Mouse (Mus musculus) midbrain, postnatal 0 days (tissue): ENCODE data around the gene Ctcfl. TPM values are rescaled to one million over a fixed set of nuclear protein-coding genes. Genes with fewer than 3 reads are reported as not detected.

Source experiments
- ATAC-seq: fragments of 200-750 bp; cut with Nextera tagmentation; 2 replicates; pipeline ENCODE4 v1.8.0; 2017; ENCODE audit warnings: moderate number of reproducible peaks, mild to moderate bottlenecking, moderate TSS enrichment, moderate library complexity; ENCODE audit not compliant: low FRiP score
- DNase-seq: peaks from one replicate; pipeline ENCODE4 v3.0.0-alpha.2; 2015; ENCODE audit warnings: low spot score
- H3K27ac ChIP-seq: fragments of 300-500 bp; sonication (generic); 2 replicates; pipeline ENCODE4 v1.5.1; 2014; ENCODE audit warnings: low read depth, mild to moderate bottlenecking, low read length, mixed read lengths
- H3K27me3 ChIP-seq: fragments of 300-500 bp; sonication (generic); 2 replicates; pipeline ENCODE4 v1.6.1; 2014; ENCODE audit warnings: low read length, control low read depth, mixed read lengths; ENCODE audit not compliant: insufficient read depth
- H3K36me3 ChIP-seq: fragments of 300-500 bp; sonication (generic); 2 replicates; pipeline ENCODE4 v1.6.1; 2014; ENCODE audit warnings: low read length, control low read depth, mixed read lengths; ENCODE audit not compliant: insufficient read depth
- H3K4me1 ChIP-seq: fragments of 300-500 bp; sonication (generic); 2 replicates; pipeline ENCODE4 v1.6.1; 2014; ENCODE audit warnings: mild to moderate bottlenecking, control low read depth, antibody characterized with exemption, low read length, mixed read lengths; ENCODE audit not compliant: insufficient read depth
- H3K4me2 ChIP-seq: fragments of 300-500 bp; sonication (generic); 2 replicates; pipeline ENCODE4 v1.6.1; 2014; ENCODE audit warnings: low read depth, mild to moderate bottlenecking, low read length, mixed read lengths; ENCODE audit not compliant: poor library complexity, severe bottlenecking
- H3K4me3 ChIP-seq: fragments of 300-500 bp; sonication (generic); 2 replicates; pipeline ENCODE4 v1.5.1; 2014; ENCODE audit warnings: low read depth, mild to moderate bottlenecking, low read length, moderate library complexity
- H3K9ac ChIP-seq: fragments of 300-500 bp; sonication (generic); replicated peaks from 2 replicates; pipeline ENCODE4 v1.6.1; 2014; ENCODE audit warnings: mild to moderate bottlenecking, low read length, moderate library complexity, mixed read lengths; ENCODE audit not compliant: poor library complexity, severe bottlenecking
- H3K9me3 ChIP-seq: fragments of 300-500 bp; sonication (generic); 2 replicates; pipeline ENCODE4 v1.6.1; 2016; ENCODE audit warnings: low read length, control low read depth
- CTCF ChIP-seq: IDR thresholded peaks from 2 replicates; pipeline ENCODE4 v1.5.1; 2016; ENCODE audit warnings: antibody characterized with exemption, mild to moderate bottlenecking
- WGBS: fragments of 180-500 bp; shearing (Covaris S2); extraction: QIAGEN DNeasy Blood & Tissue Kit; methylation state at CpG from one replicate; pipeline ENCODE4 v1.1.7; 2014; 5-methylcytosine and 5-hydroxymethylcytosine counted together
- polyA plus RNA-seq: library from polyadenylated mRNA; unstranded; fragments of >200 nt; fragmentation: Nextera tagmentation; extraction: Ambion mirVana; gene quantifications from 2 replicates; pipeline ENCODE4 v1.2.1, GENCODE M21; 2015
- total RNA-seq: library from RNA; depleted of rRNA; stranded (reverse); fragments of >200 nt; gene quantifications from 2 replicates; pipeline ENCODE4 v1.2.3, GENCODE M21; 2014

Gene Ctcfl
- total and polyA plus RNA-seq, 2 experiments from 2014 or later, result not detected

- no peak overlapping the region for H3K4me3 ChIP-seq
- H3K9ac ChIP-seq, result no peak overlapping the region
- no peak overlapping the region for H3K27ac ChIP-seq
- no peaks in the 10 kb centered on the region for H3K36me3 ChIP-seq
- no peak for TF ChIP-seq CTCF
- no peaks in the 10 kb centered on the region for H3K4me1 ChIP-seq
- no peaks in the 10 kb centered on the region for H3K27me3 ChIP-seq
- no peak overlapping the region for H3K4me2 ChIP-seq
- whole genome bisulfite sequencing, result 90% methylated on average over 7 of the region's 7 CpGs
- ATAC-seq (no peak), DNase-seq (no peak)
- H3K9me3 ChIP-seq, result no peaks in the 10 kb centered on the region
Observed at GRCm38 (mm10) chr2:173072948-173073347, 46.4 kb downstream of the Ctcfl start.

DNA sequence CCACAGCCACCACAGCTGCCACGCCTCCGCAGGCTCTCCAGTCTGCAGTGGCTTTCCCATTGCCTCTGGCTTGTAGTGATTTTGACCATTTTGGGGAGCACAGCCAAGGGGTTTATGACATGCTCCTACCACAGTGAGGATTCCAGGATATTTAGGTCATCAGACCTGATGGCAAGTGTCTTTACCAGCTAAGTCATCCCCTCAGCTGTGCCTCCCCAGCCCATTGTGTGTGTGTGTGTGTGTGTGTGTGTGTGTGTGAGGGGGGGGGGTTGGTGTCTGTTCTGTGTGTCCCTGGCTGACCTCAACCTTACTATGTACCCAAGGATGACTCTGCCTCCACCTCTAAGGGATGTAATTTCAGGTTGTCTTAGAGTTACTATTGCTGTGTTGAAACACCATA lies 54.5 kb downstream of the Ctcfl start:
- H3K36me3 ChIP-seq, result no peaks in the 10 kb centered on the region
- DNase-seq (no peak), ATAC-seq (no peak)
- H3K4me3 ChIP-seq, result no peak overlapping the region
- no peaks in the 10 kb centered on the region for H3K4me1 ChIP-seq
- WGBS, result 90% methylated on average over 2 of the region's 2 CpGs
- H3K4me2 ChIP-seq, result no peak overlapping the region
- no peak overlapping the region for H3K9ac ChIP-seq
- TF ChIP-seq CTCF, result no peak
- H3K27me3 ChIP-seq, result no peaks in the 10 kb centered on the region
- H3K27ac ChIP-seq, result no peak overlapping the region
- no peaks in the 10 kb centered on the region for H3K9me3 ChIP-seq

- no peaks in the 10 kb centered on the region for H3K9me3 ChIP-seq
- no peak overlapping the region for H3K27ac ChIP-seq
- DNase-seq, result no peak
- H3K27me3 ChIP-seq, result no peaks in the 10 kb centered on the region
- WGBS, result 71% methylated on average over 1 of the region's 1 CpGs
- H3K4me1 ChIP-seq, result peaks cover 4% of the 10 kb centered on the region; the same call in 1 of the 2 replicates
- H3K4me3 ChIP-seq, result no peak overlapping the region
- no peak overlapping the region for H3K9ac ChIP-seq
- ATAC-seq, result no peak
- no peaks in the 10 kb centered on the region for H3K36me3 ChIP-seq
- H3K4me2 ChIP-seq, result no peak overlapping the region
- no peak for TF ChIP-seq CTCF
Observed at GRCm38 (mm10) chr2:173063219-173063618, 56.1 kb downstream of the Ctcfl start.

DNA sequence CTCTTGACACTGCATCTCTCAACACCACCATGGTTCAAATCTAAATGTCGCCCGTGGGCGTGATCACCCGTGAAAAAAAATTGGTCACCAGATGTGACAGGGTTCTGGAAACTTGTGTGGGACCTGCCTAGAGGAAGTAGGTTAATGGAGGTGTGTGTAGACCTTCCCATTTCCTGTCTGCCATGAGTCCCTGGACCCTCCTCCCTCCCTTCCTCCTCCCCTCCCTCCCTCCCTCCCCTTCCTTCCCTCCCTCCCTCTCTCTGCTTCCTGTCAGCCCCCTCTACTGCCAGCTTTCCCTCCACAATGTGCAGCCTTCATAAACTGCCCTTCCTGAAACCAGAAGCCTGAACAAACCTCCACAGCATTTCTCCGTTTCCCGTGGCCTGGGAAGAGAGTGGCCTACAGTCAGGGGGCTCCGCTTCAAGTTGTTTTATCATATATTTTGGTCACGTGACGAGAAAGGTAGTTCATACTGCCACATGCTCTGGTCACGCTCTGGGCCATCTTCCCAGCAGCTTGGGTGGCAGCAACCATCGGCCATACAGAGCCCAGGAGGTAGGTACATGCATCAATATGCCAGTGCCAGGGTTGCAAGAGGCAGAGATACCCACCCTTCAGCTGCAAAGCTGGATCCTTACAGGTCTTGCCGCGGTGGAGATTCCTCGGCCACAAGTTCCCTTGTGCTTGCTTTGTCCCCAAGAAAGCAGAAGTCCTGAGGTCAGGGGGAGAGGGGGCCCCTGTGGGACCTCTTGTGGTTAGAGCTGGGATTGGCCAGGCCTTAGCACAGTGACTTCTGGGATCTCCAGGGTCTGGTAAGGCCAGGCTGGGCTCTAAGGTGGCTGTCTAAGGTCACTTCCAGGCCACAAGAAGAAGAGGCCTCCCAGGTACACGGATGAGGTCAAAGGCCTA lies 57.6 kb downstream of the Ctcfl start:
- Histone ChIP-seq H3K36me3 (no peaks in the 10 kb centered on the region), H3K4me2 (no peak overlapping the region), H3K4me3 (no peak overlapping the region), H3K9me3 (no peaks in the 10 kb centered on the region), H3K4me1 (peaks cover 4% of the 10 kb centered on the region; the same call in 1 of the 2 replicates), H3K9ac (no peak overlapping the region), H3K27me3 (no peaks in the 10 kb centered on the region), H3K27ac (no peak overlapping the region)
- ATAC-seq (no peak), DNase-seq (no peak)
- TF ChIP-seq CTCF, result no peak
- WGBS, result 75% methylated on average over 15 of the region's 15 CpGs

DNA sequence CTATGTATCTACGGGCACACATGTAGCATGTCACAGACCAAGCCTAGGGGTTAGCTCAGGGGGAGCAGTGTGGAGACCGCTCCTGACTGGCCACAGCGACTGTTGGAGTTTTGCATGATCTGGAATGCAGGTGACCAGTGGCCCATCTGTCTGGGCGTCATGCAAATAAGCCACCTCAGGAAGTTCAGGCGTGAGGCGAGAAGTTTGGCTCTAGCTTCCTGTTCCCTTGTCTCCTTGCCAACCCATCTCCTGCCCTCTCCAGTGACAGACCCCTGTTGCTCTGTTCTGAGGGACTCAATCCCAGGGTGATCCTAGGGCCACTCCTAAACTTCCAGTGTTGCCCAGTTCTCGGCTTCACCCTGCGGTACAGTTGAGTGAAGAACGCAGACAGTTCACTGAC lies 58.9 kb downstream of the Ctcfl start:
- no peaks in the 10 kb centered on the region for H3K27me3 ChIP-seq
- 94% methylated on average over 9 of the region's 9 CpGs for WGBS
- DNase-seq (no peak), ATAC-seq (no peak)
- no peak overlapping the region for H3K4me3 ChIP-seq
- H3K4me2 ChIP-seq, result no peak overlapping the region
- TF ChIP-seq CTCF, result no peak
- peaks cover 4% of the 10 kb centered on the region; the same call in 1 of the 2 replicates for H3K4me1 ChIP-seq
- H3K36me3 ChIP-seq, result no peaks in the 10 kb centered on the region
- no peaks in the 10 kb centered on the region for H3K9me3 ChIP-seq
- H3K27ac ChIP-seq, result no peak overlapping the region
- no peak overlapping the region for H3K9ac ChIP-seq

GRCm38 (mm10) chr2:173058263-173058662 lies 61.1 kb downstream of the Ctcfl start:
- Histone ChIP-seq H3K4me3 (no peak overlapping the region), H3K9me3 (no peaks in the 10 kb centered on the region), H3K36me3 (no peaks in the 10 kb centered on the region), H3K4me2 (no peak overlapping the region), H3K9ac (no peak overlapping the region), H3K4me1 (peaks cover 4% of the 10 kb centered on the region; the same call in 1 of the 2 replicates), H3K27ac (no peak overlapping the region), H3K27me3 (no peaks in the 10 kb centered on the region)
- no peak for TF ChIP-seq CTCF
- 33% methylated on average over 11 of the region's 11 CpGs for WGBS
- ATAC-seq, result no peak
- no peak for DNase-seq
